Mouse (Mus musculus): ENCODE data around the gene Spag16. TPM values are rescaled to one million over a fixed set of nuclear protein-coding genes. Genes with fewer than 3 reads are reported as not detected.

Gene Spag16
- total RNA-seq, 2 experiments from 2014 or later: not detected

DNA sequence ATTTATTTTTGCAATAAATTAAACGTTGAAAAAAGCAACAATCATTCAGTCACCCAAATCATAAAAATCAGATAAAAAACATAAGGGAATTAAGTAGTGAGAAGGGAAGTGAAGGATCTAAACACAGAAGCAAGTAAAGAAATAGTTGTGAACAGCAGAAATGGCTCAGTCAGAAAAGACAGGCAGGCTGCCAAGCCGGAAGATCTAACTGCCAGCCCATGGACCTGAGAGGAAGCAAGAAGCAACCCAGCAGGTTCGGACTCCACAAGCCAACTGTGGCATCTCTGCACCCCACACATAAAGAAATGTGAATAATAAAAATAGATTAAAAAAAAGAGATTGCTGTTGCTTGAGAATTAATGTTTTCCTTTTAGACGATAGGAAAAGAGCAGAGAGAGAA, 545.0 kb downstream of the Spag16 start:
- ATAC-seq (replicated peaks; ENCODE audit: poor library complexity, severe bottlenecking): no peak

- no peak for ATAC-seq (replicated peaks; ENCODE audit: poor library complexity, severe bottlenecking)
Observed at GRCm38 (mm10) chr1:70380096-70380495, 553.3 kb downstream of the Spag16 start.

DNA sequence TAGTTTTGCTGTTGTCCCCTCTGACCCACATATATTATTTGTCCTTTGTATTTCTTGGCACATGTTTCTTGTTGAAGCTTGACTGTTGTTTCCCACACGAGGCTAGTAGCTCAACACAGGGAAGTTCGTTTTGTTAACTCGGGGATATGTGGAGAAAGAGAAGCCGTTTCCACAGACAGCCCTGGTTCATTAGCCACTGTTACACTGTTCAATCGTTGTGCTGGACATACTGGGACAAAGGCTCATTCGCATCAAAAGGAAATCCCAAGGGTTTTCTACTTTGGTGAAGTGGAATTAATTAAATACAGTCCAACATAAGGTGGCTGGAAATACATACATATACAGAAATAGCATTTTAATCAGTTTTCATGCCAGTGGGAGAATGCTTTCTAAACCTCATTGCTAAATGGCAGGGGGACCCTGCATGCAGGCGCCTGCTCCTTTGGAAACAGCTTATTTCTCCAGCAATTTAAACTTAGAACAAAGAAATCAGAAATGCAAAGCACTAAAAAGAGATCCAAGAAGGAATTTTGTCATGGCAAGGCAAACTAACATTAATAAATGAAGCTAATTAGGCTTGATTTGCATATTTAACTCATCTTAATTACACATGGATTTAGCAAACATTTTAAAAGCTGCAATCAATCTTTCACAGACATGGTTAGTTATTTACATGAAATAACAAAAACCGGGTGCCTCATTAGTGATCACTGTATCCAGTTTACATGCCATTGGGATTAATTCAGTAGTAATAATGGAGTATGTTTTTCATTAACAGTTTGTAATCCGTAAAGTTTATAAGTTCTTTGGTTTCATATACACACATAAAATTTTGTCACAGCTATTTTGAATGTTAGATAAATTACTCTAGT, 615.7 kb downstream of the Spag16 start:
- no peak for ATAC-seq (replicated peaks; ENCODE audit: poor library complexity, severe bottlenecking)

GRCm38 (mm10) chr1:70479864-70480263, 653.1 kb downstream of the Spag16 start:
- no peak for ATAC-seq (replicated peaks; ENCODE audit: poor library complexity, severe bottlenecking)

DNA sequence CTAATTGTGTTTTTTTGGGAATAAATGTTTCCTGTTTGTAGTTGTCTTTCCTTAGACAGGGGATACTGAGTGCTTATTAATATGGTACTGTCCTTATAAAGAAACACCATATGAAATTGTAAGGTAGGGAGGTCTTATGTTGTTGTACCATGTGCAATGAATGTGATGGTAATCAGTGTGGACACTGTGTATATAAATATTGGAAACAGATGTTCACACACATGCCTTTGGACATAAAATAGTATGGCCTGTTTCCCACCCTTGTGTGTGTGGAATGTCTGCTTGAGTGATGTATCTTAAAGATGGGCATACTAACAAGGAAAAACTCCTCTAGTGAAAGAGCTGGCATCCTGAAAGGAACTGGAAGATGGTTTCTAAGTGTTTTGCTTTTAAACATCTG, 692.1 kb downstream of the Spag16 start:
- ATAC-seq (replicated peaks; ENCODE audit: poor library complexity, severe bottlenecking): no peak

GRCm38 (mm10) chr1:70527134-70527533, 700.4 kb downstream of the Spag16 start:
- no peak for ATAC-seq (replicated peaks; ENCODE audit: poor library complexity, severe bottlenecking)

GRCm38 (mm10) chr1:70529771-70530170, 703.0 kb downstream of the Spag16 start:
- no peak for ATAC-seq (replicated peaks; ENCODE audit: poor library complexity, severe bottlenecking)

- ATAC-seq (replicated peaks; ENCODE audit: poor library complexity, severe bottlenecking): no peak
Observed at GRCm38 (mm10) chr1:70551839-70552238, 725.1 kb downstream of the Spag16 start.

GRCm38 (mm10) chr1:70621805-70622204, 795.0 kb downstream of the Spag16 start:
- ATAC-seq (replicated peaks; ENCODE audit: poor library complexity, severe bottlenecking): no peak

DNA sequence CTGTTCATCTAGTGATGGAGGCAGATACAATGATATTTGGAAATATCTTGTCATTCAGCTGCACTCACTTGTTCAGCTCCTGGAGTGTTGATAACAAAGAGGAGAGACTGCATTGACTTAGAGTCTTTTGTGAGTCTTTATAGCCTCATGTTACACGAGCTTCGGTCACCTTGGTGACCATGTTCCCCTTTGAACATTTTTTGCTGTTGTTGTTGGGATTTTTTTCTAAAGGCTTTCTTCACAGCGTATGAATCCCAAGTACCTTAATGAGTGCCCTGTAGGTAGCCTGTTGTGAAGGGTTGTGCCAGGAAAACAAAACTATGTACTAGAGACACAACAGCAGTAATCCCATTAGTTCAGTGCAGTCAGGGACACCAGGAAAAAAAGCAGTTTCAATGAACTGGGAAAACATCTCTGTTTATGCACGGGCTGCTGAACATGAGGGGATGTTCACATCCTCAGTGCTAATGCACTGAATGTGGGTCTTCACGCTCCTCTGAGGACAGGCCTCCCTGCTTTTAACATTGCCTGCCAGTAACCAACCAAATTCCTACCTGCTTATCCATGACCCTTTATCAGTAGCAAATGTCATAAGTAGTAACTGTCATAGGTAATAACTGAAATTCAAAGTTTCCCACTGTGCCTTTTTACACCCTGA, 798.2 kb downstream of the Spag16 start:
- ATAC-seq (replicated peaks; ENCODE audit: poor library complexity, severe bottlenecking): no peak

GRCm38 (mm10) chr1:70652719-70653118, 825.9 kb downstream of the Spag16 start:
- no peak for ATAC-seq (replicated peaks; ENCODE audit: poor library complexity, severe bottlenecking)

DNA sequence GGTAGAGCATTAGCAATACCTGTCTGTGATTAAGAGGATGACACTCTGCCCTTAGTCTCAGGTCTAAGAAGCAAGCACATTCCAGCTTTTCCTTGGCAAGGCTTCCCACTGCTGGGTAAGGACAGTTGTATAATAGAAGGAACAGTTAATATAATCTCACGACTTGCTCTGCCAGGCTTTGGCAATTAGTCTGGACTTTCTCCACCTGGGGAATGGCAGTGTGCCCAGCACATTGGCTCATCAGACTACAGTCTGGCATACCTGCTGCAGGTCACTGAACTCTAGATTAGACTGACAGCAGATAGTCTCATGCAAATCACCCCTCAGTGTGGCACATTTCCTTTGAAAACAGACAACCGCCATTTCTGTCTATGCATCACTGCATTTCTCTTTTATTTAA, 865.8 kb downstream of the Spag16 start:
- ATAC-seq (replicated peaks; ENCODE audit: poor library complexity, severe bottlenecking): no peak

DNA sequence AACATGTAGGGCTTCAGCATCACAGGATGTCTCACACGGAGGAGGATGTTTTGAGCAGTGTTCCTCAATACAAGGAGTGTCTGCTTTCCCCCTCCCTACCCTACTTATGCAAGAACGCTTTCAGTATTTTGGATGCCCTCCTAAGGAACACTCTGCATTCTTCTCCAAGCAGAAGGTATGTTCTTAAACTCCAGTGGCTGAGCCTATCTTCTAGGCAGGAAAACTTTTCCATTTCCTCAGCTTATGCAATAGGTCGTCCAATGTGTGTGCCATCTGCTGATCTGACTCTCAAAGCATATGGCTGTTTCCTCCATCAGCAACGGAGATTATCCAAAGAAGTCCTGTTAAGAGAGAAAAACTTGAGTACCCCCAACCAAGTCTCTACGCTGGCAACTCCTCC, 873.5 kb downstream of the Spag16 start:
- no peak for ATAC-seq (replicated peaks; ENCODE audit: poor library complexity, severe bottlenecking)

DNA sequence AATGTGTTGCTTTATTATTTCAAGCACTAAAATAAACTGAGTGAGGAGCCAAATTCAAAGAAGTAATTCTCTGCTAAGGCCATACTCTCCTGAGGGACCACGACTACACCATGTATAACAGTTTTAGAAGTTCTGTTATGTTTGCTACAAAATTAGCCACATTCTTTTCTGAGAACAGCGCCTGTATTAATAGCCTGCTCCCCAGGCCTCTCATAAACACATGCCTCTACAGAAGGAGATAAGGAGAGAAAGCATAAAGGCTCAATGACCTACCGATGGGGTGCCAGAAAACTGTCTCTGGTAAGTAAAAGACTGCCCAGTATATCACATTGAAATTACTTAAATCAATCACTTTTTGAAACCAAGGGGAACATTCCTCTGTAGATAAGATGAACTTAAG, 877.2 kb downstream of the Spag16 start:
- no peak for ATAC-seq (replicated peaks; ENCODE audit: poor library complexity, severe bottlenecking)

- ATAC-seq (replicated peaks; ENCODE audit: poor library complexity, severe bottlenecking): no peak
Observed at GRCm38 (mm10) chr1:70705821-70706220, 879.1 kb downstream of the Spag16 start.

DNA sequence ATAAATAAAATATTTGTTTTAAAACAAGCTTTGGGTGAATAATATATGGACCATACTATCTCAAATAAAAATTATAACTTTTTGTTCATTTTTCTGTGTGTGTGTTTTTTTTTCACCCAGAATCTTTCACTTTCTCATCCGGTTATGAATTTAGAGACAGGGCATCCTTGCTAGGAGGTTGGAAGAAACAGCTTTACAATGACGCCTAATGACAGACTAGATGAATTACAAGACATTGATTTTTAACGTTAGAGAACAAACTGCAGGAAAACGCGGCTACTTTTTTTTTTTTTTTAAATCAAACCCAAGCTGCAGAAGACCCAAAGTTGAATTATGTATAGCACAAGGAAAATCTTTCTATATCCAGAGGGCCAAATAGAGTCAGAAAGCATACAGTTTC, 898.3 kb downstream of the Spag16 start:
- no peak for ATAC-seq (replicated peaks; ENCODE audit: poor library complexity, severe bottlenecking)

DNA sequence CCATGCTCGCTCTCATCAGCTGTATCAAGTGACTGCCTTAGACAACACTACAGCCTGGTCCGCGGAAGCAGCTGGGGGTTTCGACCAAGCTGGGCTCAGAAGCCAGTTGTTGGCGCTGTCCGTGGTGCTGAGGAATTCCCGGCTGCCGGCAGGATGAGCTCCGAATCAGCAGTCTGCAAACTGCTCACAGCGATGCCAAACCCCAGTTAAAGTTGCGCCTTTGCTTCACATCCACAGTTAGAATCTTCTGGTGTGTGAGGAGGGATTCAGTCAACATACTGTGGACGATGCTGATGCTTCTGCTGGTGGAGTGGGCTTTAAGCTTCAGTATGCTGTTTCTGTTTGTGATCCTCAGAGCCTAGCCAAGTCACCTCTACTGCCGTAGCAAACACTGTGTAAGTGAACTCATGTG, 898.9 kb downstream of the Spag16 start, which contains the start of gene Vwc2l:
TSS of gene Vwc2l (plus strand) at position 61 of the 412 bp plus-strand sequence.
- peak; percentile 48; the same call in 1 of the 2 replicates for ATAC-seq (replicated peaks; ENCODE audit: poor library complexity, severe bottlenecking)

Other genes with a start within 250 kb of the Spag16 start
- gene Ikzf2, start 139.7 kb upstream of the Spag16 start, total RNA-seq (2014; fragmentation: Nextera tagmentation): 11.9 and 15.3 TPM in 2 replicates
- 13.0 and 14.8 TPM in 2 replicates for gene Ikzf2, start 139.7 kb upstream of the Spag16 start, total RNA-seq (2017)

Measured in granulocyte monocyte progenitor cell, adult 5-6 weeks (primary cell).